Mouse (Mus musculus) MEL (cell line): Measurements from ENCODE around the gene Vwf. TPM values are rescaled to one million over a fixed set of nuclear protein-coding genes. Genes with fewer than 3 reads are reported as not detected.

Experiments used
- DNase-seq: peaks from one replicate; pipeline ENCODE4 v3.0.0; 2011; ENCODE audit warnings: low read depth, low spot score
- H3K27ac ChIP-seq: 2 replicates; pipeline ENCODE4 v1.5.1; 2012; ENCODE audit warnings: low read depth, mild to moderate bottlenecking, control low read depth, low read length, moderate library complexity; ENCODE audit not compliant: control insufficient read depth
- H3K27me3 ChIP-seq, 2 experiments: fragments of 150-350 bp in 1 of 2; sonication (generic) in 1 of 2; 2 replicates each; pipeline ENCODE4 v1.6.1; 2012; ENCODE audit warnings: low read length in 2 of 2, mild to moderate bottlenecking in 2 of 2, improper control_type of control experiment in 1 of 2, moderate library complexity in 1 of 2; ENCODE audit not compliant: insufficient read depth in 2 of 2, control insufficient read depth in 1 of 2
- H3K36me3 ChIP-seq, 2 experiments: 2 replicates each; pipeline ENCODE4 v1.6.1; 2012 to 2014; ENCODE audit warnings: low read length in 2 of 2, improper control_type of control experiment in 1 of 2, inconsistent platforms in 1 of 2, mild to moderate bottlenecking in 1 of 2; ENCODE audit not compliant: insufficient read depth in 2 of 2, control insufficient read depth in 1 of 2
- H3K4me1 ChIP-seq, 2 experiments: fragments of 150-350 bp in 1 of 2; sonication (generic) in 1 of 2; 2 replicates each; pipeline ENCODE4 v1.6.1; 2012; ENCODE audit warnings: low read length in 2 of 2, improper control_type of control experiment in 1 of 2, mild to moderate bottlenecking in 1 of 2; ENCODE audit not compliant: insufficient read depth in 2 of 2, control insufficient read depth in 1 of 2
- H3K4me3 ChIP-seq, 2 experiments: fragments of 150-350 bp in 1 of 2; sonication (generic) in 1 of 2; 2 replicates each; pipeline ENCODE4 v1.5.1; 2012; ENCODE audit warnings: low read depth in 2 of 2, low read length in 2 of 2, mild to moderate bottlenecking in 2 of 2, moderate library complexity in 2 of 2, control low read depth in 1 of 2, improper control_type of control experiment in 1 of 2; ENCODE audit not compliant: control insufficient read depth in 1 of 2, insufficient read depth in 1 of 2
- H3K79me2 ChIP-seq: 2 replicates; pipeline ENCODE4 v1.6.1; 2012; ENCODE audit warnings: mild to moderate bottlenecking, low read length, moderate library complexity; ENCODE audit not compliant: control insufficient read depth, poor library complexity, insufficient read depth
- H3K9ac ChIP-seq: 2 replicates; pipeline ENCODE4 v1.6.1; 2012; ENCODE audit warnings: low read depth, mild to moderate bottlenecking, control low read depth, low read length, moderate library complexity; ENCODE audit not compliant: control insufficient read depth, poor library complexity, severe bottlenecking
- H3K9me3 ChIP-seq: fragments of 150-350 bp; sonication (generic); replicated peaks from 2 replicates; pipeline ENCODE4 v1.6.1; 2012; ENCODE audit warnings: mild to moderate bottlenecking, low read length, improper control_type of control experiment, moderate library complexity; ENCODE audit not compliant: insufficient read depth
- BHLHE40 ChIP-seq: IDR thresholded peaks from 2 replicates; pipeline ENCODE4 v1.6.1; 2012; ENCODE audit warnings: low read depth, mild to moderate bottlenecking, inconsistent platforms, low read length, improper control_type of control experiment, borderline replicate concordance
- ELF1 ChIP-seq: IDR thresholded peaks from 2 replicates; pipeline ENCODE4 v1.6.1; 2014; ENCODE audit warnings: low read depth, mild to moderate bottlenecking, inconsistent platforms, low read length, improper control_type of control experiment, moderate library complexity
- EP300 ChIP-seq, 2 experiments: IDR thresholded peaks; 2 replicates each; pipeline ENCODE4 v1.6.1; 2011; ENCODE audit warnings: improper control_type of control experiment in 2 of 2, low read length in 2 of 2, low read depth in 1 of 2, mild to moderate bottlenecking in 1 of 2
- GABPA ChIP-seq: IDR thresholded peaks from 2 replicates; pipeline ENCODE4 v1.6.1; 2012; ENCODE audit warnings: low read depth, mild to moderate bottlenecking, inconsistent platforms, low read length, improper control_type of control experiment, moderate library complexity
- GATA1 ChIP-seq: IDR thresholded peaks from 2 replicates; pipeline ENCODE4 v1.6.1; 2011; ENCODE audit warnings: low read depth, low read length, improper control_type of control experiment
- JUND ChIP-seq: IDR thresholded peaks from 2 replicates; pipeline ENCODE4 v1.6.1; 2011; ENCODE audit warnings: low read depth, mild to moderate bottlenecking, improper control_type of control experiment, low read length
- KAT2A ChIP-seq: conservative IDR thresholded peaks from 2 replicates; pipeline ENCODE4 v1.6.1; 2012; ENCODE audit warnings: low read depth, low read length, improper control_type of control experiment, inconsistent platforms
- MAX ChIP-seq: IDR thresholded peaks from 2 replicates; pipeline ENCODE4 v1.6.1; 2011; ENCODE audit warnings: low read length, improper control_type of control experiment
- MAZ ChIP-seq: IDR thresholded peaks from 2 replicates; pipeline ENCODE4 v1.6.1; 2012; ENCODE audit warnings: low read depth, mild to moderate bottlenecking, inconsistent platforms, low read length, improper control_type of control experiment
- MXI1 ChIP-seq: IDR thresholded peaks from 2 replicates; pipeline ENCODE4 v1.6.1; 2011; ENCODE audit warnings: mild to moderate bottlenecking, low read depth, low read length, improper control_type of control experiment
- MYC ChIP-seq: IDR thresholded peaks from 2 replicates; pipeline ENCODE4 v1.6.1; 2011; ENCODE audit warnings: low read depth, mild to moderate bottlenecking, low read length, improper control_type of control experiment, moderate library complexity
- NELFE ChIP-seq: IDR thresholded peaks from 2 replicates; pipeline ENCODE4 v1.6.1; 2011; ENCODE audit warnings: low read depth, low read length, improper control_type of control experiment
- NRF1 ChIP-seq: IDR thresholded peaks from 2 replicates; pipeline ENCODE4 v1.6.1; 2014; ENCODE audit warnings: low read depth, mild to moderate bottlenecking, inconsistent platforms, low read length, improper control_type of control experiment, moderate library complexity; ENCODE audit not compliant: poor library complexity, insufficient read depth, severe bottlenecking
- POLR2A ChIP-seq, 2 experiments: IDR thresholded peaks; 2 replicates each; pipeline ENCODE4 v1.6.1; 2011 to 2012; ENCODE audit warnings: low read length in 2 of 2, mild to moderate bottlenecking in 2 of 2, control low read depth in 1 of 2, improper control_type of control experiment in 1 of 2, low read depth in 1 of 2, moderate library complexity in 1 of 2; ENCODE audit not compliant: control insufficient read depth in 1 of 2, insufficient read depth in 1 of 2, poor library complexity in 1 of 2
- POLR2AphosphoS2 ChIP-seq: IDR thresholded peaks from 2 replicates; pipeline ENCODE4 v1.6.1; 2011; ENCODE audit warnings: low read length, improper control_type of control experiment
- SMC3 ChIP-seq: IDR thresholded peaks from 2 replicates; pipeline ENCODE4 v1.6.1; 2011; ENCODE audit warnings: low read depth, low read length, improper control_type of control experiment
- TAL1 ChIP-seq: IDR thresholded peaks from 2 replicates; pipeline ENCODE4 v1.6.1; 2012; ENCODE audit warnings: mild to moderate bottlenecking, inconsistent platforms, low read length, moderate library complexity, mixed read lengths
- TBP ChIP-seq: IDR thresholded peaks from 2 replicates; pipeline ENCODE4 v1.8.0; 2011; ENCODE audit warnings: low read depth, low read length, improper control_type of control experiment
- TCF12 ChIP-seq: IDR thresholded peaks from 2 replicates; pipeline ENCODE4 v1.6.1; 2014; ENCODE audit warnings: low read depth, mild to moderate bottlenecking, inconsistent platforms, low read length, improper control_type of control experiment, moderate library complexity
- UBTF ChIP-seq: IDR thresholded peaks from 2 replicates; pipeline ENCODE4 v1.6.1; 2012; ENCODE audit warnings: low read depth, mild to moderate bottlenecking, inconsistent platforms, low read length, improper control_type of control experiment, moderate library complexity, borderline replicate concordance; ENCODE audit not compliant: insufficient read depth
- USF1 ChIP-seq: IDR thresholded peaks from 2 replicates; pipeline ENCODE4 v1.6.1; 2014; ENCODE audit warnings: low read depth, mild to moderate bottlenecking, inconsistent platforms, low read length, improper control_type of control experiment, moderate library complexity
- USF2 ChIP-seq, 2 experiments: IDR thresholded peaks; 2 replicates each; pipeline ENCODE4 v1.6.1; 2011 to 2012; ENCODE audit warnings: improper control_type of control experiment in 2 of 2, low read length in 2 of 2, borderline replicate concordance in 1 of 2, inconsistent platforms in 1 of 2, low read depth in 1 of 2, mild to moderate bottlenecking in 1 of 2; ENCODE audit not compliant: insufficient read depth in 1 of 2
- polyA plus RNA-seq, 2 experiments: library from polyadenylated mRNA; stranded (reverse) in 1 of 2; unstranded in 1 of 2; fragments of >175 nt in 1 of 2; fragments of >200 nt in 1 of 2; gene quantifications; 2 replicates each; pipeline versions ENCODE4 v1.2.1 to v1.2.4; 2012; ENCODE audit warnings: low replicate concordance in 2 of 2, low read depth in 1 of 2; ENCODE audit not compliant: insufficient read length in 2 of 2, insufficient read depth in 1 of 2, missing spikeins in 1 of 2
- total RNA-seq: library from RNA; depleted of rRNA; stranded (reverse); fragments of 300-350 nt; gene quantifications from 2 replicates; pipeline ENCODE4 v1.2.3, GENCODE M21; 2012

Vwf gene
- total and polyA plus RNA-seq, 3 experiments = 0.29 to 0.42 TPM; not detected in 1

GRCm38 (mm10) chr6:125701146-125701545 lies 154.6 kb downstream of the Vwf start:
- no peaks in the 10 kb centered on the region for H3K79me2 ChIP-seq
- no peaks in the 10 kb centered on the region for H3K27me3 ChIP-seq
- TF ChIP-seq KAT2A (no peak), MXI1 (no peak), POLR2AphosphoS2 (no peak), NELFE (no peak), NRF1 (no peak), POLR2A (IDR thresholded peaks at IDR 0.05; ENCODE audit: control insufficient read depth in 1 of 2, insufficient read depth in 1 of 2, low read depth in 1 of 2, low read length in 2 of 2, poor library complexity in 1 of 2) (no peak), BHLHE40 (no peak), USF2 (IDR thresholded peaks at IDR 0.05; ENCODE audit: borderline replicate concordance in 1 of 2, insufficient read depth in 1 of 2, low read depth in 1 of 2, low read length in 2 of 2) (no peak), TBP (no peak), SMC3 (no peak), ELF1 (no peak), TAL1 (no peak), MAX (no peak), GATA1 (no peak), TCF12 (no peak), JUND (no peak), USF1 (no peak), EP300 (IDR thresholded peaks at IDR 0.05; ENCODE audit: low read depth in 1 of 2, low read length in 2 of 2) (no peak)
- TF ChIP-seq, all 39 proteins: peak for 0
- no peak overlapping the region for H3K9ac ChIP-seq
- no peak overlapping the region for H3K4me3 ChIP-seq
- H3K36me3 ChIP-seq = no peaks in the 10 kb centered on the region
- no peak for DNase-seq
- no peak overlapping the region for H3K27ac ChIP-seq
- no peaks in the 10 kb centered on the region for H3K4me1 ChIP-seq
- no peaks in the 10 kb centered on the region for H3K9me3 ChIP-seq

DNA sequence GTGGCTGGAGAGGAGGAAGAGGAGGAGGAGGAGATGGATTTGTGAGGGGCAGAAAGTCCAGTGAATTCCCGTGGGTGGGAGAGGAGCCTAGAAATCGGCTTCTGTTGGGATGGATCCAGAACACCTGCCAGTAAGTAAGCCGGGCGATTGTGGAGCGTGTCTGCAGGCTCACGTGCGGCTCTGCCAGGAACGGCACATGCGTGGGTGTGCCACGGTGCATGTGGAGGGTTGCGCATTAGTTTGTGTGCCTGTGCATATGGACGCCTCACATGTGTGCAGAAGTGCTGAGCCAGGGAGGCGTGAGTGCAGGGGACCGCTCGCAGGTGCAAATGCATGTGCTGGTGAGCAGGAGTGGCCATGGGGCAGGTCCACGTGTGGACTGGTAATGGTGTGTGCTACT lies 164.7 kb downstream of the Vwf start:
- Histone ChIP-seq H3K9me3 (no peaks in the 10 kb centered on the region), H3K79me2 (no peaks in the 10 kb centered on the region), H3K4me1 (no peaks in the 10 kb centered on the region), H3K27ac (no peak overlapping the region), H3K36me3 (no peaks in the 10 kb centered on the region), H3K27me3 (no peaks in the 10 kb centered on the region), H3K4me3 (no peak overlapping the region), H3K9ac (no peak overlapping the region)
- TF ChIP-seq TBP = no peak
- TF ChIP-seq MAZ = no peak
- no peak for TF ChIP-seq GABPA
- TF ChIP-seq USF2 (IDR thresholded peaks at IDR 0.05; ENCODE audit: borderline replicate concordance in 1 of 2, insufficient read depth in 1 of 2, low read depth in 1 of 2, low read length in 2 of 2) = no peak
- TF ChIP-seq UBTF = no peak
- no peak for TF ChIP-seq MXI1
- TF ChIP-seq MYC = no peak
- no peak for DNase-seq
